Mouse (Mus musculus) thymus, postnatal 0 days (tissue): ENCODE data around the gene AI413582. TPM values are rescaled to one million over a fixed set of nuclear protein-coding genes. Genes with fewer than 3 reads are reported as not detected.

Experiments used
- DNase-seq: peaks from one replicate; pipeline ENCODE4 v3.0.0-alpha.2; 2015; ENCODE audit warnings: low spot score
- polyA plus RNA-seq: library from polyadenylated mRNA; unstranded; fragments of >200 nt; fragmentation: Nextera tagmentation; extraction: Ambion mirVana; gene quantifications from 2 replicates; pipeline ENCODE4 v1.2.1, GENCODE M21; 2015

The AI413582 gene
- polyA plus RNA-seq, 1 experiment from 2014 or later = 109 TPM

- DNase-seq = peak; percentile 96
Measured at GRCm38 (mm10) chr17:27556315-27557011, 9.1 kb downstream of the AI413582 start, which contains the start of gene Hmga1. TSS of gene Hmga1 (plus strand) at chr17:27556497.

DNA sequence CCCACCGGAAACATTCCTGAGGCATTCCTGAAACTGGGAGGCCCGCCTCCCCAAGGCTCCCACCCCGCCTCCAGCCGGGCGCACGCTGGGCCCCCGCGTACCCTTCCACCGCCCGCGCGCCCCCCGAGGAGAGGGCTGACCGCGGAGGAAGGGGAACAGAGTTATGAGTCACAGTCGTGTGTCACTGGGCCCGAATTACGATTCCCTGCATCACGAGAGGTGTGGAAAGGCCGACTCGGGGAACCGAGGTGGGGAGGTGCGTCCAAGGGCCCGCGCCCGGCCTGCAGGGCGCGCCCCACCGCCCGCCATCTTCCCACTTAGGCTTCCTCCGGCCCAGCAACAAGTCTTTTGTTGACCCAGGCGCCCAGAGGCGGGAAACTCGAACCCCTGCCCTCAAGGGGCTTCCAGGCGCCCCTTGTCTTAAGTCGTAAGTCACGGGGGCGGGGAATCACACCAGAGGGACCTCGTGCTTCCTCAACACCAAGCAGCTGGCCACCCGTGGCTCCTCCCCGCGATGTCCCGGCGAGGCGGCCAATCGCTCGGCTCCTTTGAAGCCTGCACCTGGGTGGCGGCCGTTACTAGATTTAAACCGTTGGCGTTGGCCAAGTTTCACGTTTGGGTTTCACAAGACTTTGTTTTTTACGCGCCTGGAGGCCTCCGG, 9.9 kb downstream of the AI413582 start:
- peak; percentile 87 for DNase-seq

- peak; percentile 80 for DNase-seq
Measured at GRCm38 (mm10) chr17:27555075-27555511, 10.5 kb downstream of the AI413582 start.

GRCm38 (mm10) chr17:27554062-27554960, 11.2 kb downstream of the AI413582 start:
- no peak for DNase-seq

GRCm38 (mm10) chr17:27552215-27553201, 13.0 kb downstream of the AI413582 start:
- DNase-seq = no peak

DNA sequence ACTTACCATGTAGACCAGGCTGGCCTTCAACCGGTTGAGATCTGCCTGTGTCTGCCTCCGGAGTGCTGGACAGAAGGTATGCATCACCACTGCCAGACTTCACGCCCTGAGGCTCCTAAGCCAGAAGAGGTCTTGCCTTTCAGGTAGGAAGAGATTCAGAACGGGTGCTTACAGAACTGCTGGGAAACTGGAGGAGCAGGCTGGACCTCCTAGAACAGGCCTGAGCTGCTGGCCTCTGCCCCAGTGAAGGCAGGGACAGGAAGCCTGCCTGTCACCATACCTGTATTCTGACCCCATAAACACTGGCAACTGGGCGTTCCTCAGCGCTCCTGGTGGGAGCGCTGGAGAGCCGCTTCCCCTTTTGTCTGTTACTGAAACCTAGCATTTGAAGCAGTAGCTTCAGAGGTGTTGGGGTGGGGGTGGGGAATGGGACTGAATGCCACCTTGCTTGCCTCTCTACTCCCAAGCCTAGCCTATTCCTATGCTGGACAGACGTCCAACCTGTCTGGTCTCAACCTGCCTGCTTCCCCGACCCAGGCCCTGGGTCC, 14.1 kb downstream of the AI413582 start:
- DNase-seq = no peak

DNA sequence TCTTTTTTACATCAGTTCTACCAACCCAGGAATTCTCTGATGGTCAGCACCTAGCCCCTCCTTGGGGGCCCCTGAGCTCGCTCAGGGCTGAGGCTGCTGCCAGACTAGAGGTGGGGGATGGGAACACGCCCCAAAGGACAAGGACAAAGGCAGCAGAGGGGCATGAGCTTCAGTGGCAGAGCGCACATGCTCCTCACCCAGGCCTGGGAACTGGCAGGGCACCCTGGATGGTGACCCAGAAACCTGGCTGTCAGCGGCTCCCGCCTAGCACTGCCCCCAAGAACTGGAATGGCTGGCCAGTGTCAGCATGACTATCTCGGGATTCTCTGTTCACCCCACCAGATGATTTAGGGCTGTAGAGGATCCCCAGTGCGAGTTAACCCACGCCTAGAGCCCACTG, 16.3 kb downstream of the AI413582 start:
- DNase-seq = no peak

- DNase-seq = no peak
Measured at GRCm38 (mm10) chr17:27547253-27547868, 18.2 kb downstream of the AI413582 start.

DNA sequence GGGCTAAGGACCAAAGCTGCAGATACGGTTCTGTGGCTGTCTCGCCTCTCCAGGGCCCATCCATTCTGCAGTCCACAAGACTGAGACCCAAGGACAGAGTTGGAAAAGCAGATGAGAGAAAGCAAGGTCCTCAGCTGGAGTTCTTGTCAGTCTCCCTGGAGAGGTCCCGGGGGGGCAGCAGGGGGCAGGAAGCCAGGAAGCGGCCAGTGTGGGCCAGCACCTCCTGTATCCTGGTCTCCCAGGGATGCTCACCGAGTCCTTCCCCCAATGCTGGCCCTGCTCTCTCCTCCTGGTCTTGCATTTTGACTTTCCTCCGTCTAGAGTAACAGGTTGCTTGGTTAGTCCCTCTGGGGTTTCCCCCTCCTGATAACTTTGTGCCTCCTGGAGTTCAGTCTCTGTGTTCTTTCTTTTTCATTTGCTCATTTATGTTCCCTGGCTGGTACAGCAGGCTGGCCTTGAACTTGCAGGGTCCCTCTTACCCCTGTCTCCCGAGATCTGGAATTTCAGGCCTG, 18.9 kb downstream of the AI413582 start:
- DNase-seq = no peak

DNA sequence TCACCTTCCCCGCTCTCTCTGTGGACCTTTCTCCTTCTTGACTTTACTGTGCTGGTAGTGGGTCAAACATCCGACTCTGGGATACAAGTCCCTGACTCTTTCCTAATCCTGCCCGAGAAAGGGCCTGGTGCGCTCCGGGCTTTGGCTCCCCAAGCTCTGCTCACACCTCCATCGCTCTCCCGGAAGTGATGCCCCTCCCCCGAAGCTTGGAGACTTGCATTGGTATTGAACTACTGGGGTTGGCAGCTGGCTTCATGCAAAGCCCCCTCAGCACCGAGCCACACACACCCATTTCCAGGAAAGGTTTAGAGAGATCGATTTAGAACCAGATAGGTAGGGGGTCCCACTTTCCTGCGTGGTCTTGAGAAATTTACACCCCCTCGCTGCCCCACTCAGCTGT, 19.6 kb downstream of the AI413582 start:
- no peak for DNase-seq

DNA sequence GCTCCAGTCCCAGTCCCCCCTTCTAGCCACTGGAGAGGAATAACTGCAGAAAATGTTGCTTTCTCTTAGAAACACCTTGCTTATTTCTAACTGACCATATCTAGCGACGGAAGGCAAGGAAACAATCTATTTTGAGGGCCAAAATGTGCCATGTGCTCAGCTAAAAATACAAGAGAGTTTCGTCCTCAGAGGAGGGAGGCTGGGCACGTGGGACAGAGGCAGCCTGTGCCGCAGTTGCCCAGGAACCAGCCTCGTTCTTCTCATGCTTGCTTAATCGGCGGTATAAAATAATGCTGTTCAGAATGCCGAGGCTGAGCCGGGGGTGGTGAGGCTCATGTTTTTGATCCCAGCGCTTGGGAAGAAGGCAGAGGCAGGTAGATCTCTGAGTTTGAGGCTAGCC, 21.0 kb downstream of the AI413582 start:
- no peak for DNase-seq

- no peak for DNase-seq
Measured at GRCm38 (mm10) chr17:27541984-27542383, 23.6 kb downstream of the AI413582 start.

DNA sequence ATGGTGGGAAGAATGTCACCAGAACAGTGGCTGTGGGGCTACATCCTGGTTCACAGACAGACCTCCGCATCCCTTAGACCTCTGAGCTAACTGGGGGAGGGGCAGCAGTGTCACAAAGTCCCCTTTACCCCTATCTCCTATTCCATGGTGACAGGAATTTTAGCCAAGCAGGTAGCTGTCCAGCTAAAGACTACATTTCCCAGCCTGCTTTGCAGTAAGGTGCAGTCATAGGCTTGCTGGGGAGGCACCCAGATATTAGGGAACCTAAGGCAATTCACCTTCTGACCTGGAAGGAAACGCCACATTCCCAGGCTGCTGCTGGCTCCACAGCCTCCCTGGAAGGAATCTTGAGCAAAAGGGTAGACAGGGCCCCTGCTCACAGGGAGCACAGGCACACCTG, 24.3 kb downstream of the AI413582 start:
- DNase-seq = no peak

GRCm38 (mm10) chr17:27534718-27535117, 30.8 kb downstream of the AI413582 start:
- peak; percentile 89 for DNase-seq

- no peak for DNase-seq
Measured at GRCm38 (mm10) chr17:27533354-27533753, 32.2 kb downstream of the AI413582 start.

DNA sequence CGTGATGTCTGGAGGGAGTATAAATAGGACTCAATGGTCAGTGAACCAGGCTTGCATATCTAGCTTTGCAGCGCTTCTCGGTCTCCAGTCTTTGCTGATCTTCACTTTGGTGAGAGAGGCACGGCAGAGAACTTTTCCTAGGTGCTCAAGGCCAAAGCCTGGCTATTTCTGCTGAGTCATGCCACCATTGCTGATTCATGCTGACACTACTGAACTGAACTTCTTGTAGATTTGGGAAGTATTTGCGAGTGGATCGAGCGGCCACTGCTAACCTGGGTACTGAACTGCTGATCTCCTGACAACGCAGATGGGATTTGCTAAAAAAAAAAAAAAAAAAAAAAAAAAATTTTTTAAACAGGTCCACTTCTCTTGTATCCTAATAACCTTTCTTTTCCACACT, 33.5 kb downstream of the AI413582 start:
- no peak for DNase-seq

- no peak for DNase-seq
Measured at GRCm38 (mm10) chr17:27528767-27529166, 36.8 kb downstream of the AI413582 start.

GRCm38 (mm10) chr17:27528030-27528429, 37.5 kb downstream of the AI413582 start:
- DNase-seq = no peak

- DNase-seq = no peak
Measured at GRCm38 (mm10) chr17:27527188-27527587, 38.4 kb downstream of the AI413582 start.

GRCm38 (mm10) chr17:27523121-27523520, 42.4 kb downstream of the AI413582 start:
- DNase-seq = no peak
